Mouse (Mus musculus) neural tube, embryonic 11.5 days (tissue): ENCODE measurements around the gene Vmn2r29. TPM values are rescaled to one million over a fixed set of nuclear protein-coding genes. Genes with fewer than 3 reads are reported as not detected.
A peak's percentile ranks its signal among the peaks of the same experiment; 100 is the strongest.
"Not testable (repeated sequence)": the region's sequence is repeated elsewhere in the genome, so short reads cannot be mapped to it uniquely, and the experiment has no call there.

Experiments used
- ATAC-seq: fragments of 200-750 bp; cut with Nextera tagmentation; 2 replicates; pipeline ENCODE4 v1.8.0; 2017; ENCODE audit warnings: moderate number of reproducible peaks, mild to moderate bottlenecking, moderate TSS enrichment, moderate library complexity; ENCODE audit not compliant: insufficient read depth, low FRiP score, low TSS enrichment
- DNase-seq: peaks from one replicate; pipeline ENCODE4 v3.0.0-alpha.2; 2015; ENCODE audit warnings: low spot score
- H3K27ac ChIP-seq: fragments of 300-500 bp; sonication (generic); 2 replicates; pipeline ENCODE4 v1.5.1; 2014; ENCODE audit warnings: low read depth, mild to moderate bottlenecking, low read length
- H3K27me3 ChIP-seq: fragments of 300-500 bp; sonication (generic); 2 replicates; pipeline ENCODE4 v1.6.1; 2014; ENCODE audit warnings: mild to moderate bottlenecking, low read length, mixed read lengths; ENCODE audit not compliant: control insufficient read depth, insufficient read depth
- H3K36me3 ChIP-seq: fragments of 300-500 bp; sonication (generic); 2 replicates; pipeline ENCODE4 v1.6.1; 2014; ENCODE audit warnings: mild to moderate bottlenecking, low read length, moderate library complexity, mixed read lengths; ENCODE audit not compliant: control insufficient read depth, insufficient read depth
- H3K4me1 ChIP-seq: fragments of 300-500 bp; sonication (generic); 2 replicates; pipeline ENCODE4 v1.6.1; 2014; ENCODE audit warnings: low read length, mixed read lengths; ENCODE audit not compliant: control insufficient read depth, insufficient read depth
- H3K4me2 ChIP-seq: fragments of 300-500 bp; sonication (generic); 2 replicates; pipeline ENCODE4 v1.6.1; 2014; ENCODE audit warnings: low read depth, mild to moderate bottlenecking, moderate library complexity
- H3K4me3 ChIP-seq: fragments of 300-500 bp; sonication (generic); 2 replicates; pipeline ENCODE4 v1.5.1; 2014; ENCODE audit warnings: low read depth, low read length
- H3K9ac ChIP-seq: fragments of 300-500 bp; sonication (generic); 2 replicates; pipeline ENCODE4 v1.6.1; 2014; ENCODE audit warnings: mild to moderate bottlenecking, low read length
- H3K9me3 ChIP-seq: fragments of 300-500 bp; sonication (generic); 2 replicates; pipeline ENCODE4 v1.6.1; 2016; ENCODE audit warnings: low read length; ENCODE audit not compliant: control insufficient read depth
- WGBS: fragments of 180-500 bp; shearing (Covaris S2); extraction: QIAGEN DNeasy Blood & Tissue Kit; methylation state at CpG from one replicate; pipeline ENCODE4 v1.1.7; 2014; 5-methylcytosine and 5-hydroxymethylcytosine counted together
- polyA plus RNA-seq: library from polyadenylated mRNA; unstranded; fragments of >200 nt; fragmentation: Nextera tagmentation; extraction: Ambion mirVana; gene quantifications from 2 replicates; pipeline ENCODE4 v1.2.1, GENCODE M21; 2014

Gene Vmn2r29
- 0.16 and 0.33 TPM in 2 replicates for polyA plus RNA-seq

- H3K27ac ChIP-seq, H3K36me3 ChIP-seq, H3K4me3 ChIP-seq, H3K4me1 ChIP-seq, H3K27me3 ChIP-seq, H3K9me3 ChIP-seq, DNase-seq, H3K4me2 ChIP-seq, ATAC-seq, H3K9ac ChIP-seq: not testable (repeated sequence)
- no CpG with 5 or more reads among the region's 1 CpGs for WGBS
These were observed at the start of gene Vmn2r29 for GRCm38 (mm10) chr7:7247228-7247627. Vmn2r29 (minus strand) TSS chr7:7247328.

GRCm38 (mm10) chr7:7295595-7295994 is 48.5 kb upstream of the Vmn2r29 start:
- no peaks in the 10 kb centered on the region for H3K27me3 ChIP-seq
- ATAC-seq (no peak), DNase-seq (no peak)
- H3K4me2 ChIP-seq = no peak overlapping the region
- 86% methylated on average over 16 of the region's 16 CpGs for WGBS
- H3K9ac ChIP-seq = no peak overlapping the region
- no peaks in the 10 kb centered on the region for H3K4me1 ChIP-seq
- H3K27ac ChIP-seq = no peak overlapping the region
- H3K36me3 ChIP-seq = peaks cover 12% of the 10 kb centered on the region; the same call in 1 of the 2 replicates
- H3K4me3 ChIP-seq = no peak overlapping the region
- no peaks in the 10 kb centered on the region; the same call in 1 of the 2 replicates for H3K9me3 ChIP-seq

GRCm38 (mm10) chr7:7281383-7281782 is 34.3 kb upstream of the Vmn2r29 start:
- ATAC-seq (no peak), DNase-seq (no peak)
- Histone ChIP-seq H3K9me3 (peaks cover 4% of the 10 kb centered on the region; the same call in 1 of the 2 replicates), H3K27ac (no peak overlapping the region), H3K9ac (no peak overlapping the region), H3K27me3 (no peaks in the 10 kb centered on the region), H3K36me3 (peaks cover 5% of the 10 kb centered on the region), H3K4me1 (no peaks in the 10 kb centered on the region), H3K4me2 (no peak overlapping the region), H3K4me3 (no peak overlapping the region)
- 83% methylated on average over 1 of the region's 1 CpGs for WGBS

- 46% methylated on average over 45 of the region's 45 CpGs for WGBS
- H3K4me3 ChIP-seq = peak within 1 kb of the TSS; percentile 14; the same call in 1 of the 2 replicates
- H3K4me1 ChIP-seq, H3K36me3 ChIP-seq, H3K9me3 ChIP-seq, H3K27me3 ChIP-seq, H3K27ac ChIP-seq: not testable (repeated sequence)
- 0 out of 2 replicates have a peak within 1 kb of the TSS, but pooled peaks have one; percentile 2 for H3K9ac ChIP-seq
- ATAC-seq = peak; percentile 100
- H3K4me2 ChIP-seq = peak within 1 kb of the TSS; percentile 8; the same call in 1 of the 2 replicates
- peak; percentile 79 for DNase-seq
These were observed 30.9 kb upstream of the Vmn2r29 start, which contains the start of gene Gm45844 for GRCm38 (mm10) chr7:7277966-7278567. Gm45844 (minus strand) TSS chr7:7278289.

GRCm38 (mm10) chr7:7277556-7277955 is 30.4 kb upstream of the Vmn2r29 start:
- H3K4me1 ChIP-seq, H3K36me3 ChIP-seq, H3K27me3 ChIP-seq, H3K9me3 ChIP-seq, H3K27ac ChIP-seq: not testable (repeated sequence)
- DNase-seq (peak; percentile 62), ATAC-seq (peak; percentile 63)
- H3K9ac ChIP-seq = 0 out of 2 replicates have a peak overlapping the region, but pooled peaks have one; percentile 2
- H3K4me2 ChIP-seq = peak overlapping the region; percentile 8; the same call in 1 of the 2 replicates
- H3K4me3 ChIP-seq = peak overlapping the region; percentile 14; the same call in 1 of the 2 replicates
- 58% methylated on average over 24 of the region's 24 CpGs for WGBS

GRCm38 (mm10) chr7:7209313-7210151 is 37.6 kb downstream of the Vmn2r29 start, which contains the start of gene Zfp772:
Zfp772 (minus strand) TSS chr7:7209998.
- not testable (repeated sequence) for H3K4me1 ChIP-seq, H3K36me3 ChIP-seq, H3K27me3 ChIP-seq, H3K27ac ChIP-seq, ATAC-seq, H3K9me3 ChIP-seq
- Histone ChIP-seq H3K9ac (peak within 1 kb of the TSS; percentile 10; the same call in 1 of the 2 replicates), H3K4me2 (peak within 1 kb of the TSS; percentile 45), H3K4me3 (peak within 1 kb of the TSS; percentile 40)
- WGBS = 3% methylated on average over 24 of the region's 24 CpGs
- peak; percentile 18 for DNase-seq

GRCm38 (mm10) chr7:7188191-7188942 is 58.8 kb downstream of the Vmn2r29 start:
- Histone ChIP-seq H3K9ac (no peak overlapping the region), H3K4me1 (no peaks in the 10 kb centered on the region), H3K36me3 (no peaks in the 10 kb centered on the region), H3K4me3 (peak overlapping the region; percentile 35), H3K9me3 (no peaks in the 10 kb centered on the region), H3K4me2 (peak overlapping the region; percentile 17), H3K27me3 (no peaks in the 10 kb centered on the region), H3K27ac (no peak overlapping the region)
- ATAC-seq = peak; percentile 94
- WGBS = 11% methylated on average over 18 of the region's 18 CpGs
- peak; percentile 78 for DNase-seq

- ATAC-seq (peak; percentile 71), DNase-seq (peak; percentile 9)
- Histone ChIP-seq H3K27ac (no peak overlapping the region), H3K9ac (no peak overlapping the region), H3K9me3 (no peaks in the 10 kb centered on the region), H3K36me3 (no peaks in the 10 kb centered on the region), H3K4me1 (no peaks in the 10 kb centered on the region), H3K27me3 (no peaks in the 10 kb centered on the region), H3K4me2 (peak overlapping the region; percentile 17), H3K4me3 (peak overlapping the region; percentile 35)
- 40% methylated on average over 13 of the region's 13 CpGs for WGBS
These were observed 59.5 kb downstream of the Vmn2r29 start for GRCm38 (mm10) chr7:7187417-7188190.
